Mouse (Mus musculus) C2C12 (cell line): ENCODE results near the gene Prr5.

Experiments
- CTCF ChIP-seq: IDR thresholded peaks from one replicate; pipeline ENCODE4 v1.5.1; 2011; ENCODE audit not compliant: control insufficient read depth, insufficient read depth, insufficient read length
- MAX ChIP-seq: IDR thresholded peaks from one replicate; pipeline ENCODE4 v1.6.1; 2011; ENCODE audit warnings: mild to moderate bottlenecking, control low read depth

GRCm38 (mm10) chr15:84639451-84640136 is 29.8 kb upstream of the Prr5 start:
- TF ChIP-seq MAX = no peak
- no peak for TF ChIP-seq CTCF
